Mouse (Mus musculus): ENCODE results near the gene 0610030E20Rik.

DNA sequence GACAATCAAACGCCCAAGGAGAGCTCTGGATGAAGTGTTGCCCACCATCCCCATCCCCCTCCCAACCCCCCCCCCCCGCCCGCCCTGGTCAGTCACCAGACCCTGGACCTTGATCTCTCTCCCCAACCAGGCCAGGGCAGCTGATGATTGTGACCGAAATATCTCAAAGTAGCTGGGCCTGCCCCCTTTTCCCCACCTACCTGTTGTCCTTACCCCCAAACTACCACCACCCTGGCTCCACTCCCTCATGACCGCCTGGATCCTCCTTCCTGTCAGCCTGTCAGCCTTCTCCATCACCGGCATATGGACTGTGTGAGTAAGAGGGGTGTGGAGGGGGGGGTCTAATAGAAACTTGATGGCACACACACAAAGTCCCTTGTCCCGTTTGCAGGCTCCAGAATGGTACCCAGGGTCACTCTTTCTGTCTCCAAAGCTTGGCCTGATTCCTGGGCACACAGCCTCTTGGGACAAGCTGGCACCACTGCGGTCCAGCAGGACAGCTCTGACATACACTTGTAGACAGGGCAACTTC, 8.9 kb downstream of the 0610030E20Rik start:
- TF ChIP-seq GATA1 (IDR thresholded peaks at IDR 0.05; ENCODE audit: low read length) (no peak), TAL1 (IDR thresholded peaks at IDR 0.05; ENCODE audit: low read length) (no peak)
